Mouse (Mus musculus) midbrain, embryonic 10.5 days (tissue): Measurements from ENCODE around the gene Phtf2. TPM values are rescaled to one million over a fixed set of nuclear protein-coding genes. Genes with fewer than 3 reads are reported as not detected.

Experiments
- polyA plus RNA-seq: library from polyadenylated mRNA; unstranded; fragments of >200 nt; fragmentation: Nextera tagmentation; extraction: Ambion mirVana; gene quantifications from 2 replicates; pipeline ENCODE4 v1.2.1, GENCODE M21; 2016

Gene Phtf2
- polyA plus RNA-seq, 1 experiment from 2014 or later, result 18.1 TPM

Other genes starting within 250 kb of the Phtf2 start
- gene Tmem60, start 67 bp upstream of the Phtf2 start, polyA plus RNA-seq, result 62.0 and 63.6 TPM in 2 replicates
- gene Rsbn1l, start 74.3 kb upstream of the Phtf2 start, polyA plus RNA-seq, result 4.8 and 5.3 TPM in 2 replicates
- 22.6 and 25.1 TPM in 2 replicates for gene Ptpn12, start 173.8 kb upstream of the Phtf2 start, polyA plus RNA-seq